Mouse (Mus musculus) layer of hippocampus, adult 18-20 months (tissue): ENCODE measurements at regions not wholly inside any gene's neighbourhood (a gene's known extent, or its start where the extent isn't known, plus 50 kb on each side); places are given as distances from the start of the nearest gene placed in this dataset.

Experiments used
- DNase-seq, 2 experiments: peaks; one replicate each; pipeline ENCODE4 v3.0.0; 2022; ENCODE audit warnings: low spot score in 2 of 2

GRCm38 (mm10) chr6:75683935-75684334 is 813.6 kb downstream of the Gm9008 start:
- DNase-seq, result no peak

- no peak for DNase-seq
These were observed 853.2 kb downstream of the Gm9008 start for GRCm38 (mm10) chr6:75644363-75644720.

GRCm38 (mm10) chr6:75643581-75644362 is 853.8 kb downstream of the Gm9008 start:
- no peak for DNase-seq

GRCm38 (mm10) chr6:75636050-75636449 is 861.5 kb downstream of the Gm9008 start:
- DNase-seq, result no peak

- peak; percentile 5 to 17 for DNase-seq
These were observed 894.9 kb downstream of the Gm9008 start for GRCm38 (mm10) chr6:75602536-75603279.

- DNase-seq, result no peak
These were observed 939.2 kb downstream of the Gm9008 start for GRCm38 (mm10) chr6:75558431-75558830.

DNA sequence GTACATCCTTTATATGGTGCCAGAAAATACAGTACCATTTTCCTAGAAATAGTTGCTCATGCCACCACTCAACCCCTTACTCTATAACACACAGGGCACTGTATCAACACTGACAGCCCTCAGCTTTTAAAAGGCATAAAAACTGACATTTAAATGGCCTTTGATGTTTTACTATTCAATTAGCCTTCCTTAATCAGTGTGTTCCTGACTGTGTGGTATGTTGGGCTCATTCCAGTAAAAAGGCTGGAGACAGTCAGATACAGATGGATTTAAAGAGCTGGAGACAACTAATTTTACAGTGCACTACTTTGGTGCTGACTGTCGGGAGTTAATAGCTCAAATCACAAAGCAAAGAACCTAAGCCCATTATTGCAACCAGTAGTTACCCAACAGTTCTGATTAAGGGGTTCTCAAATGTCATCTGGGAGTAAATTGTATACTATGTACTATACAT is 955.3 kb downstream of the Gm9008 start:
- peak in 1 of 2 experiments; percentile 5 for DNase-seq

DNA sequence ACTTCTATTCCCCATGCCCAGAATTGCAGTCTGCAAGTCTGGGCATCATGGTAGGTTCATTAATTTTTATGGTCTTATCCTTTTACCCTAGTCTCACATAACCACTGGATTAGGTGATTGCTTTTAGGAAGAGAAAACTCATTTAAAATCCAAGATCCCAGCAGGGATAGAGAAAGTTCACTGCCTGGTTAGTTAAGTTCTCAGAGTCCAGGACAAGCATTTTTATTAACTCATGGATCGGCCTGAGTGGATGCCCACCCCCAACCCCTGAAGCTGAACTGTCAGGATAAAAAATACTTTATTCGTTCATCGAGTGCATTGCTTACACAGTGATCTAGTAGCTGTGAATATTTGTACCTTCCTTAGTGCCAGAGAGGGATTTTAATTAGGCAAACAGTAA is 957.9 kb downstream of the Gm9008 start:
- DNase-seq, result no peak
